Mouse (Mus musculus) skeletal muscle tissue, adult 2 months (tissue): ENCODE results near the gene Sh2d3c.

Experiments
- DNase-seq: peaks from one replicate; pipeline ENCODE4 v3.0.0-alpha.2; 2012; ENCODE audit warnings: low read depth, low spot score

The Sh2d3c gene

DNA sequence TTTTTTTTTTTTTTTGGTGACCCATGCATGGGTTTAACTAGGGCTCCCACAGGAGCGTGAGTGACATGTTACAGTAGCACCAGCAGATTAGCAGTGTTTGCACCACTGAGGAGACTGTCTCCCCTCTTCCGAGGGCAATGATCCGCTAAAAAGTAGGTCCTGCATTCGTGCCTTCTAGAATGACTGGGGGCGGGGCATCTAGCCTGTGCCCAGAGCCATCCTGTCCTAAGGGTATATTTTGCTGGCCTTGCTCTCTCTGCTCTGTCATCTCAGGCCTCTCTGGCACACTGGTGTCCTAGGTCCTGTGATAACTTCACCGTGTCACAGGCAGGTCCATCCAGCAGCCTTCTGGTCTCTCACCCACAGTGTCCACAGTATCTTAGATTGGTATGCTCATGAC, 21.2 kb upstream of the Sh2d3c start:
- DNase-seq: no peak

- DNase-seq: no peak
Observed at GRCm38 (mm10) chr2:32700966-32701743, 19.7 kb upstream of the Sh2d3c start.

GRCm38 (mm10) chr2:32703046-32703445, 17.8 kb upstream of the Sh2d3c start:
- no peak for DNase-seq

- DNase-seq: no peak
Observed at GRCm38 (mm10) chr2:32704021-32704421, 16.8 kb upstream of the Sh2d3c start, which contains the start of gene Fpgs. Gene Fpgs (minus strand): TSS chr2:32704145.

DNA sequence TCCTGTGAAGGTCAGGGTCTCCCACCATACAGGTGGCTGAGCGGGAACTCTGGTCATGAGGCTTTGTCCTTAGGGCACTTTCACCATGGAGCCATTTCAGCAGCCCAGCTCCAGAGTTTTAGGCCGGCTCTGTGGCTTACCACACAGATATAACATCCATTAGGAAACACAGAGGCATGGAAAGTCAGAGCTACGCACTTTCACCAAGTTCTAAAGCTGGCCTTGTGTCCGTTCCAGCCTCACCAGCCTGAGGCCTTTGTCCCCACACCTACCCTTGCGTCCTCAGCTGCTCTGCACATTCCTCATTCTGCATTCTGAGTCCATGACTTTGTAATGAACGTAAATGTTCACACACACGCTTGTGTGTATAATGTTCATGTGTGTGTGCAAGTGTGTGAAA, 15.8 kb upstream of the Sh2d3c start:
- no peak for DNase-seq

GRCm38 (mm10) chr2:32706971-32707370, 13.9 kb upstream of the Sh2d3c start:
- peak; percentile 54 for DNase-seq

DNA sequence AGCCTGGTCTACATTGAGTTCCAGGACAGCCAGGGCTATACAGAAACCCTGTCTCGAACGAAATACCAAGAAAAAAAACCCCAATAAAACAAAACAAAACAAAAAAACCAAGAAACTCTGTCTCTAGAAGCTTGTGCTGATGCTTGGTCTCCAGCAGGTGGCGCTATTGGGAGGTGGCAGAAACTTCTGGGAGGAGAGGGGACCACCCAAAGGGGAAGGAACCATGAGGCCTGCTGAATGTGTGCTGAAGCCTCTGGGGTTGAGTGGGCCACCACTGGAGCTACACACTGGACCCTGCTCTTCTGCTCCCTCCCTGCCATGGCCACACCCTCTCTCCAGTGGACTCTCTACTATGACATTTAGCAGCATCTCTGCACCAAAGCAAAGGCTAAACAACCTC, 12.2 kb upstream of the Sh2d3c start:
- DNase-seq: no peak

GRCm38 (mm10) chr2:32709521-32710137, 11.2 kb upstream of the Sh2d3c start:
- no peak for DNase-seq

- no peak for DNase-seq
Observed at GRCm38 (mm10) chr2:32710425-32710824, 10.4 kb upstream of the Sh2d3c start.

- DNase-seq: no peak
Observed at GRCm38 (mm10) chr2:32711301-32712056, 9.4 kb upstream of the Sh2d3c start.

DNA sequence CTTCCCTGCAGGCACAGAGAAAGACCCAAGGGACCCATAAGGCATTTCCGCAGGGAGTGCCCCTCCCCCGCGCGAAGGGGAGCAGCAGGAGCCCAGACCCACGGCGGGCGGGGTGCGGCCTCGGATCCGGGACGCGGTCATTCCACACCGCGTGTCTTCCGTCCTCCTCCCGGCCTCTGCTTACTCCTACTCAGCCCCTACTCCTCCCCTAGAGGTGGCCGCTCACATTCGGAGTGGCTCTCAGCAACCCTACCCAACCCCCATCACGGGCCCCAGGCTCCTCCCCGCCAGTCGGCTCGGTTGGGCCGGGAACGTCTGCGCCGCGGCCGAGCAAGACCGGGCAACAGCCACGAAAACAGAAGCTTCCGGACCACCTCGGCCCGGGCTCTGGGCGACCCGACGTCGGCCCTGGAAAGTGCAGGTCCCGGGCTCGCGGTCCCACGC, 8.7 kb upstream of the Sh2d3c start:
- DNase-seq: peak; percentile 42

- DNase-seq: peak; percentile 85
Observed at GRCm38 (mm10) chr2:32712586-32712933, 8.3 kb upstream of the Sh2d3c start.

- peak; percentile 91 for DNase-seq
Observed at GRCm38 (mm10) chr2:32712934-32713817, 7.7 kb upstream of the Sh2d3c start, which contains the start of gene Cdk9. Gene Cdk9 (minus strand): TSS chr2:32713076.

DNA sequence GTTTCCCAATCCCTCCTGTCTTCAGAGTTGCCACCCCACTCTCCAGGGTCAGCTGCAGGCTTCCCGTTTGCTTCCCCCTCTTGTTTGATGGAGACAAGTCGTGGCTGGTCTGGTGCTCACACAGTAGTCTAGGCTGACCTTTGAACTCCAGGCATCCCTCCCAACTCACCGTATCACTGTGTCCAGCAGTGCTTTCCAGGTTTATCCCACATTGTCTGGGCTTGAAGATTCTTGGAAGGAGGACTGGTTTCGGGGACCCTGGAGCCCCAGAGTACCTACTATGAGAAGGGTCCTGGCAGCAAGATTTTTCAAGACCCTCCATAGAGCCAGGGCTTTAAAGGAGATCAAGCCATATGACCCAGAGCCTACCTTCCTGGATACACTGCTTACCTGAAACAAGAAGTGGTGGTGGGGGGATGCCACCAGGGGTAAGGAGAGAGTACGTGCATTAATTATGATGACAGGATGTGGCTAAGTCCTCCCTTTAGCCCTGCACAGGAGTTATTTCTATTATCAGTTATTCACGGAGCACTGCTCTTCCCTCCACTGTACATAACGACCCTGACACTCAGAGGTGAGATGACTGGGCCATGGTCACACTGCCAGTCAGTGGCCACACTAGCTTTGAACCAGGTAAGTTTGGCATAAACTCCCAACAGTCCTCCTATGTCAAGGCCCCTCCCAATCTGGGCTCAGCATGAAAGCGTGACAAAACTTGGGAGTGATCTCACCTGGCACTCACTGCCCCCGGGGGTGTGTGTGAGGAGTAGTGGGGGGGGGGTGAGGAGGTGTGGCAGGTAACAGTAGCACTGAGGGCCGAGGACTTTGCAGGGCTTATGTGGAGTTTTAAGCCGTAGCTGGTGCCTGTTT, 6.5 kb upstream of the Sh2d3c start:
- DNase-seq: no peak

- peak; percentile 51 for DNase-seq
Observed at GRCm38 (mm10) chr2:32714987-32715425, 5.8 kb upstream of the Sh2d3c start.

DNA sequence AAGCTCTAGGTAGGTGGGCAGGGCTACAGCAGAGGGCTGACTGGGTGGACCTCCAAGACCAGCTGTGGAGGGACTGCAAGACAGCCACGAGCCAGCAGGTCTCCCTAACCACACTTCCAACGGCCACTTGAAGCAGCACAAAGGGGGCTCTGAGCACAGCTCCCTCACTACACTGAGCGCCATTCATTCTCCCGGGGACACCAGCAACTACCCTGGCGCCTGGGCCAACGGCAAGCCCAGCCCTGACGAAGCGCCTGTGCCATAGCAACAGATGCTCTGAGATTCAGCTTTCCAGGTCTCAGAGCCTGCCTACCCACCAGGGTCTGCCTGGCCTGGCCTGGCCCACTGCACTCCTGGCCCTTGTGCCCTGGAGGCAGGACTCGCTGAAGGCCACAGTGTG, 2.1 kb upstream of the Sh2d3c start:
- no peak for DNase-seq

GRCm38 (mm10) chr2:32720053-32720452, 802 bp upstream of the Sh2d3c start:
- DNase-seq: no peak

DNA sequence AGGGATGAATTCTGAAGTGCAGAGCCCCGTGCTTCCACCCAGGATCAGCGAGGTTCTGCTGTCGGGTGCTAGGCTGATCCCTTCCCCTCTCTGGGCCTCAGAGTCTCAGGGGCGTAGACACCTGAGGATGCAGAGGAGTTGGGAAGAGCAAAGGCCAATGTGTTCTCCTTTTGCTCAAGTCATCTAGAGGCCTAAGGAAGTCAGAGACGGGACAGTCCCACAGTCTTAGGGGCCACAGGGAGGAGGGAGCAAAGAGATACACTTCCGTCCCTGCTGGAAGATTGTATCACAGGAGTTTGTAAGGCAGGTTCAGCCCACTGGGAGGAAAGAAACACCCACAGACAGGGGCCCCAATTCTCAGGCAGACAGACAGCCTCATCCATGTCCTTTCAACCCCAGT, 1.2 kb downstream of the Sh2d3c start:
- DNase-seq: no peak

DNA sequence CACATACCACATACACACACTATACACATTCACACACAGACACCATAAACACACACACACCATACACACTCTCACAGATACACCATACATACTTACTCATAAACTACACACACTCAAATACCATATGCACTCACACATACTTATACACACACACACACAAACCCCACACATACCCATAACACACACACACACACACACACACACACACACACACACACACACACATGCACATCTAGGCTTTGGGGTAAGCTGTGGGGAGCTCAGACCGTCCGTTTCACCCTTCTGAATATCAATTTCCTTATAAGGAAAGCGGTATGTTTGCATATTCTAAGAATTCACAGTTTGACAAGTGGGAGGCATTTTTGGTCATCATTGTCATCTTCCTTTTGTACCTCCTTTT, 1.7 kb downstream of the Sh2d3c start:
- DNase-seq: no peak

DNA sequence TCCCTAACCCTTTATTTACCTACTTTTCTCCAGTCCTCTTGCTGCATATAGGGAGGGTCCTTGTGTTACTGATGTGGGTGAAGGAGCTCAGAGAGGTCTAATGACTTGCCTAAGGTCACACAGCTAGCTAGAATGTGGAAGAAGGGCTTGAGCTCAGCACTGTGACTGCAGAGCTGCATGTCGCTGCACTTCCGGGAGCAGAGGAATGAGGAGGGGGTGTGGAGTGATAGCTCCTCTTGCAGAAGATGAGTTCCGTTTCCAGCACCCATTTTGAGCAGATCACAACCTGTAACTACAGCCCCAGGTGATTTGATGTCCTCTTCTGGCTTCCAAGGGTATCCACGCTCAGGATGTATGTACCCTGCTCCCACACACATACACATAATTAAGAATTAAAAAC, 3.3 kb downstream of the Sh2d3c start:
- DNase-seq: no peak
